Mouse (Mus musculus): Measurements from ENCODE around the gene Adam15. TPM values are rescaled to one million over a fixed set of nuclear protein-coding genes. Genes with fewer than 3 reads are reported as not detected.

Gene Adam15
- polyA plus RNA-seq, 1 experiment = 0.50 TPM

DNA sequence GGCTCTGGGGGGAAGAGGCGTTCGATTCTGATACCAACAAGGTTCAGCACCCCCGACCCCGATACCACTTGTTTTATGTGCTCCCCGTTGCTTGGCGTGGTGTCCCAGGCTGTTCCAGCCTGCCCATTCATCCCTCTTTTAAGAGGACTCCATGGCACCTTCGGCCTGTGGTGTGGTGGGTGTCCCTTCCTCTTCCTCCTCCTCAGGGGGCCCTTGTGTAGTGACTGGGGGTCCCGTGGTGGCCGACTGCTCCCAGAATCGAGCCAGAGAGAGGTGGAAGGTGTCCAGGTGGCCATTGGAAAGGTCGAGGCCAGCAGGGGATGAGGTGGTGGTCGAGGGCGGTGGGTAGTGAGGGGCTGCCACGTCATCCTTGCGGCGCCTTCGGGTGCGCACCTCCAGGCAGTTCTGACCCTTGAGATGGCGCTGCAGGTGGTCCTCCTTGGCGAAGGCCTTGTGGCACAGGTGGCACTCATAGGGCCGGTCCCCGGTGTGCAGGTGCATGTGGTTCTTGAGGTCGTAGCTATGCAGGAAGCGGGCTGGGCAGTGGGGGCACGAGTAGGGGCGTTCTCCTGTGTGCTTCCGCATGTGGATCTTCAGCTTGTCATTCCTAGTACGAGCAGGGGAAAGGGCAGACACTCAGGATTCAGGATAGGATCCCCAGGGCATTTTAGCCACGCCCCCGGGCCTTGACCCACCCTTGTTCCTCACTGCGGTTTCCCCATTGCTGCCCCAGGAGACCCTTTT is 29.8 kb upstream of the Adam15 start:
- peaks cover 14% of the 10 kb centered on the region for H3K36me3 ChIP-seq (ENCODE audit: control insufficient read depth)
- no peaks in the 10 kb centered on the region for H3K9me3 ChIP-seq (ENCODE audit: control insufficient read depth, low read length)
- TF ChIP-seq GATA1 (IDR thresholded peaks at IDR 0.05; ENCODE audit: low read length) = no peak
- TF ChIP-seq TAL1 (IDR thresholded peaks at IDR 0.05; ENCODE audit: low read length) = no peak
- no peak overlapping the region for H3K4me3 ChIP-seq (replicated peaks)
- peaks cover 13% of the 10 kb centered on the region for H3K4me1 ChIP-seq (ENCODE audit: control insufficient read depth)
- no peaks in the 10 kb centered on the region for H3K27me3 ChIP-seq (ENCODE audit: control insufficient read depth)

GRCm38 (mm10) chr3:89378394-89379067 is 28.7 kb upstream of the Adam15 start:
- Histone ChIP-seq H3K27me3 (ENCODE audit: control insufficient read depth) (no peaks in the 10 kb centered on the region), H3K9me3 (ENCODE audit: control insufficient read depth, low read length) (no peaks in the 10 kb centered on the region), H3K4me3 (replicated peaks) (peak overlapping the region; percentile 39), H3K4me1 (ENCODE audit: control insufficient read depth) (peaks cover 13% of the 10 kb centered on the region), H3K36me3 (ENCODE audit: control insufficient read depth) (peaks cover 14% of the 10 kb centered on the region)
- no peak for TF ChIP-seq GATA1 (IDR thresholded peaks at IDR 0.05; ENCODE audit: low read length)
- no peak for TF ChIP-seq TAL1 (IDR thresholded peaks at IDR 0.05; ENCODE audit: low read length)

GRCm38 (mm10) chr3:89377831-89378230 is 28.0 kb upstream of the Adam15 start:
- Histone ChIP-seq H3K4me1 (ENCODE audit: control insufficient read depth) (peaks cover 13% of the 10 kb centered on the region), H3K9me3 (ENCODE audit: control insufficient read depth, low read length) (no peaks in the 10 kb centered on the region), H3K36me3 (ENCODE audit: control insufficient read depth) (peaks cover 14% of the 10 kb centered on the region), H3K27me3 (ENCODE audit: control insufficient read depth) (0 out of 2 replicates have a peak, but pooled peaks cover 2% of the 10 kb centered on the region), H3K4me3 (replicated peaks) (no peak overlapping the region)
- no peak for TF ChIP-seq GATA1 (IDR thresholded peaks at IDR 0.05; ENCODE audit: low read length)
- TF ChIP-seq TAL1 (IDR thresholded peaks at IDR 0.05; ENCODE audit: low read length) = no peak

GRCm38 (mm10) chr3:89373581-89374231 is 23.9 kb upstream of the Adam15 start:
- H3K4me1 ChIP-seq (ENCODE audit: control insufficient read depth) = peaks cover 9% of the 10 kb centered on the region
- 0 out of 2 replicates have a peak, but pooled peaks cover 2% of the 10 kb centered on the region for H3K27me3 ChIP-seq (ENCODE audit: control insufficient read depth)
- H3K9me3 ChIP-seq (ENCODE audit: control insufficient read depth, low read length) = no peaks in the 10 kb centered on the region
- no peak overlapping the region for H3K4me3 ChIP-seq (replicated peaks)
- H3K36me3 ChIP-seq (ENCODE audit: control insufficient read depth) = no peaks in the 10 kb centered on the region
- no peak for TF ChIP-seq GATA1 (IDR thresholded peaks at IDR 0.05; ENCODE audit: low read length)
- no peak for TF ChIP-seq TAL1 (IDR thresholded peaks at IDR 0.05; ENCODE audit: low read length)

DNA sequence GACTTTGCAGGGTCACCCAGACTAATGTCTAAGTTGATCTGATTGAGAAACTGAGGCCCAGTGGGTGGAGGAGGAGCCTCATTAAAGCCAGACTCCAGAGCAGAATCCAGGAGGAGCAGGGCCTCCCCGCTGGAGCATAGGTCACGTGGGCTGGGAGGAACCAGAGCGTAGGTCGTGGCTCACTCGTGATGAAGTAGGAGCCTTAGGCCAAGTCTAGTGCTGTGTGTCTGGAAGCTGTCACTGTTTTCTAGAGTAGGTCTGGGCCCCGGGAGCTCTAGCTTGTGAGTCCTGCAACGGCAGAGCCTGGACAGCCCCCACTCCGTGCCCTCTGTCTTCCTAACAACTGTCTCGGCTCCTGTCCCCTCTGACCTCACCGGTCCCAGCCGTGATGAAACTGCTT is 17.5 kb upstream of the Adam15 start:
- H3K4me1 ChIP-seq (ENCODE audit: control insufficient read depth) = no peaks in the 10 kb centered on the region; the same call in 1 of the 2 replicates
- no peak overlapping the region for H3K4me3 ChIP-seq (replicated peaks)
- H3K27me3 ChIP-seq (ENCODE audit: control insufficient read depth) = no peaks in the 10 kb centered on the region
- H3K9me3 ChIP-seq (ENCODE audit: control insufficient read depth, low read length) = no peaks in the 10 kb centered on the region
- TF ChIP-seq GATA1 (IDR thresholded peaks at IDR 0.05; ENCODE audit: low read length) = no peak
- TF ChIP-seq TAL1 (IDR thresholded peaks at IDR 0.05; ENCODE audit: low read length) = no peak
- no peaks in the 10 kb centered on the region for H3K36me3 ChIP-seq (ENCODE audit: control insufficient read depth)

GRCm38 (mm10) chr3:89365486-89366414 is 16.0 kb upstream of the Adam15 start:
- H3K36me3 ChIP-seq (ENCODE audit: control insufficient read depth) = no peaks in the 10 kb centered on the region
- no peaks in the 10 kb centered on the region for H3K9me3 ChIP-seq (ENCODE audit: control insufficient read depth, low read length)
- no peak for TF ChIP-seq TAL1 (IDR thresholded peaks at IDR 0.05; ENCODE audit: low read length)
- no peak for TF ChIP-seq GATA1 (IDR thresholded peaks at IDR 0.05; ENCODE audit: low read length)
- H3K4me1 ChIP-seq (ENCODE audit: control insufficient read depth) = no peaks in the 10 kb centered on the region; the same call in 1 of the 2 replicates
- no peak overlapping the region for H3K4me3 ChIP-seq (replicated peaks)
- H3K27me3 ChIP-seq (ENCODE audit: control insufficient read depth) = no peaks in the 10 kb centered on the region

DNA sequence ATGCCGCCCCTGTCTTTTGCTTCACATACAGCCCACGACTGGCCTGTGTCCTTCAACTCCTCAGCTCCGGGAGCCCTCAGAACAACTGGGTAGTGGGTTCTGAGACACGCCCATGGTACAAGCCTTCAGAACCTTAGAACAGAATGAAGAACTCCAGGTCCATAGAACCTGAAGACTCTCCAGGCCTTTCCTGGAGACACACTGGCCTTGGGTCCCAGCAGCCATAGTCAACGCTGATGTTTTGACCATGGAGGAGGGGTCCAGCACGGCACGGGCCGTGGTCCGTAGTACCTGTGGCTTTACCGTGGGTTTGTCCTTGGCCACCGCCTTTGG is 15.3 kb upstream of the Adam15 start, which contains the start of gene Dcst1:
Gene Dcst1 (minus strand): TSS at position 101 of the 333 bp plus-strand sequence.
- Histone ChIP-seq H3K4me1 (ENCODE audit: control insufficient read depth) (no peaks in the 10 kb centered on the region), H3K9me3 (ENCODE audit: control insufficient read depth, low read length) (no peaks in the 10 kb centered on the region), H3K36me3 (ENCODE audit: control insufficient read depth) (no peaks in the 10 kb centered on the region), H3K27me3 (ENCODE audit: control insufficient read depth) (peaks cover 2% of the 10 kb centered on the region; the same call in 1 of the 2 replicates), H3K4me3 (replicated peaks) (no peak within 1 kb of the TSS)
- TF ChIP-seq TAL1 (IDR thresholded peaks at IDR 0.05; ENCODE audit: low read length) = no peak
- TF ChIP-seq GATA1 (IDR thresholded peaks at IDR 0.05; ENCODE audit: low read length) = no peak

- no peak overlapping the region for H3K4me3 ChIP-seq (replicated peaks)
- no peaks in the 10 kb centered on the region for H3K36me3 ChIP-seq (ENCODE audit: control insufficient read depth)
- no peaks in the 10 kb centered on the region for H3K4me1 ChIP-seq (ENCODE audit: control insufficient read depth)
- TF ChIP-seq TAL1 (IDR thresholded peaks at IDR 0.05; ENCODE audit: low read length) (no peak), GATA1 (IDR thresholded peaks at IDR 0.05; ENCODE audit: low read length) (no peak)
- no peaks in the 10 kb centered on the region for H3K9me3 ChIP-seq (ENCODE audit: control insufficient read depth, low read length)
- H3K27me3 ChIP-seq (ENCODE audit: control insufficient read depth) = peaks cover 2% of the 10 kb centered on the region; the same call in 1 of the 2 replicates
Measured at GRCm38 (mm10) chr3:89364631-89365030, 14.8 kb upstream of the Adam15 start.
